Mouse (Mus musculus) urinary bladder, adult 2 months (tissue): ENCODE data around the gene Rilp. TPM values are rescaled to one million over a fixed set of nuclear protein-coding genes. Genes with fewer than 3 reads are reported as not detected.

ENCODE experiments used
- DNase-seq: peaks from one replicate; pipeline ENCODE4 v3.0.0; 2022; ENCODE audit warnings: low spot score
- polyA plus RNA-seq: library from polyadenylated mRNA; depleted of rRNA; stranded (reverse); fragments of >200 nt; gene quantifications from 2 replicates; pipeline ENCODE4 v1.2.3, GENCODE M21; 2012; rRNA removed

The Rilp gene
- polyA plus RNA-seq, result 6.4 and 7.2 TPM in 2 replicates

DNA sequence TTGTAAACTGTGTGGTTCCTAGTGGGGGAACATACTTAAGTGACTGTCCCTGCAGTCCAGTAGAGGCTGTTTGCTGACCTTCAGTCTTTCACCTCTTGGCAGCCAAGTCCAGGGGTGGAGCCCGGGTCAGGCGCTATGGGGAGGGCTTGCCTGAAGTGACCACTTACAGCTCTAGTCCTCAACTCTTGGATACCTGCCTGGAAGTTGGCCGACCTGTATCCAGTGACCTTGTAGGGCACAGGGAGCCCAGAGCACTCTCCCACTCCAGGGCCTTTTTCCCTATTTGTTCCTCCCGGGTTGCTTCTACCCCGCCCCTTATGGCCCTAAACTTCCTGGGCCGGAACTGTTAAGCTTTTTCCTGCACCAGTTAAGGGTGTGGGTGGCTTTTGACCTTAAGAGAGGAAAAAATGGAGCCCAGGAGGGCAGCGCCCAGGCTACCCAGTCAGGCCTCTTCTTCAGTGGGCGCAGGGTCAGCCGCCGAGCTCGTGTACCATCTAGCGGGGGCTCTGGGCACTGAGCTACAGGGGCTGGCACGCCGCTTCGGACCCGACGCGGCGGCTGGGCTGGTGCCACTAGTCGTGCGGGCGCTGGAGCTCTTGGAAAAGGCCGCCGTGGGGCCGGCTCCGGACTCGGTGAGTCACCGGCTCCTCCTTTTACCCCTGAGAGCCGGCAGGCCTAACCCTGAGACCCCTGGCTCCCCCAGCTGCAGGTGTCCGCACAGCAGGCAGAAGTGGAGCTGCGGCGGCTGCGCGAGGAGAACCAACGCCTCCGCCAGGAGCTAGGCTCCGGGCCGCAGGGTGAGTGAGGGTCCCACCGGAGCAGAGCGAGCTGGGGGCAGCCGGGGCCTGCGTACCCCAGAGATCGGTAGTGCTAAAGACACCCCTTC, at the start of gene Rilp:
Gene Rilp, plus strand, starts transcription at position 354 of the 886 bp plus-strand sequence.
- DNase-seq, result peak; percentile 82

DNA sequence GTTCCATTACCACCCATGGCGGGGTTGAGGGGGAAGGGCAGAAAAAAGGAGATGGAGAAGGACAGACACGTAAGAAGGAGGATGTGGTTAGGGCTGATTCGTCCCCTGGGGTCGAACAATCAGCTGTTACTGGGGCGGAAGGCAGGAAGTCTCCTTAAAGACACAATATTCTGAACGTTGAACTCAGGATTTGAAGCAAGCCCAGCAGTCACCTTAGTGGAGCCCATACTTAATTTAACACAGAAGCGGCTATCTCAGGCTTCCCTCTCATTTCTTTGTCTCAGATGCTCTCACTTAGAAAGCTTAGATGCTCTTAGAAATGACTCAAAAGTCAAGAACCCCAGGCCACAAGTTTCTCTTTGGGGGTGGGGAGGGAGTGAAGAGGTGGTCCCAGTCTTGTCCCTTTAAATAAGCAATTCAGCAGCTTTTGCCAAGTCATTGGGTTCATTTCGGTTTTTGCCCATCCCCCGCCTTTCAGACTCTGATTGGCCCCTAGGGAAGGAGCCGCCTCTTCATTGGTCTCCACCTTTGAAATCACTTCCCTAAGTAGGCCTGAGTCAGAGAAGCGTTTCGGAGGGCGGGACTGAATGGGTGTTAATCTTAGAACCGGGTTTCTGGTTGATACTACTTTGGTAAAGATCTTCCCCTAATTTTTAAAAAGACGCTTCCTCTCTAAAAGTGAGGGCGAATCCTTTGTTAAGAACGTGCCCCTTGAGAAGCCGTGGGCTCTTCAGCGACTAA, 49.6 kb upstream of the Rilp start:
- no peak for DNase-seq

DNA sequence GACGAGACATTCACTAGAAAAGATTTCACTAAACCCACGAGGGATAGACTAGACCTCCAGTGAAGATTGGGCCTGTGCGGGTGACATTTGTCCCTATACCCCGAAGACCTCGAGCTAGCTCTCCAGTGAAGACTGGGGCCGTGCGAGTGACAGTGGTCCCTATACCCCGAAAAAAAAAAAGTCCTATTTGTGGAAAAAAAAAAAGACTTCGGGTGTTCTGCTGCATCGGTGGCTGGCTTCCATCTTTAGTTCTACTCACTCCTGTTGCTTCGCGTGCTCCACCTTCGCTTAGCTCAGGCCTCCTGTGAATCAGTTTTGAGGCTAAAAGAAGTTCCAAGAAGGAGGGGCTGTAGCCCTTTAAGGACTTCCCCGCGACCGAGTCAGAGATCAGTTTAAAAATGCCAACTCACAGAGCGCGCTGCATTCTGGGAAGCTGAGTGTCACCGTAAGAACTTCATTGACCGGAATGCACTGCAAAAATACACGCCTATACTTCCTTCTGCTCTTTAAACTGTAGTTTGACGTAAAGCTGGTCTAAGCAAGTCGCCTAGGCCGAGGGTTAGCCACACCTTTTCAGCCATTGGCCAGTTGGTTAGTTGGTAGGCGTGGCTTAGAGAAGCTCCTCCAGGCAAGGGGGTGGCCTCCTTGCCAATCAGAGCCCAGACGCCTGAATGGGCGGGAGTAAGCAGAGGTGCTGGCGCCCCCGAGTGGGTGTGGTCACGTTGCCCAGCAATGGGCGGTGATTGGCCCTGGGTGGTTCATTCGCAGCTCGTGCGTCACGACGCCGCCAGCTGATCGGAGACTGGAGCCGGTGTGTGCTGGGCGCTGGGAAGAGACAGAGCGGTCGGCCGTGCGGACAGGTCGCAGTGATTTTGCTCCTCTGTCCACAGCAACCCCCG, 48.8 kb upstream of the Rilp start, which contains the start of gene Tlcd2:
Gene Tlcd2, plus strand, starts transcription at position 872 of the 899 bp plus-strand sequence.
- DNase-seq, result peak; percentile 95

DNA sequence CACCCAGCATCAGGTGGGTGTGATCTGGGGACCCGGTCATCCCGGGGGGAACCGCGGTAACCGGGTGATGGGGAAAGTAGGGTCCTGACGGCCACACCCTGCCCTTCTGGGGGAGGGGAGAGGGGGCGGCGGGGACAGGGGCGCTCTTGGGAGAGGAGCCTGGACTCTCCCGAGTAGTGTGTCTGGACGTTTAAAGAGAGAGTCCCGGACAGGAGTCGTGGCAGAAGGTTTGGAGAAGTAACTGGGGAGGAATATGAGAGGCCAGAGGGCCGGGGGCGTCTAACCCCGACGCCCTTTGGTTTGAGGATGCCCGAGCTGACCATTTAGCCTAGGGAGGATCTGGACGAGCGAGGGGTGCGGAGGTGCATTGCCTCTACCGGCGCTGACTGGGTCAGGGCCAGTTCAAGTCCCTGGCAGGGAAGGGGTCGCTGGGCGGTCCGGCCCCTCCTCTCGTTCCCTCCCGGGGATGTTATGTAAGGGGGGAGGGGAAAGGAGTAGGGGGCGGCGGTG, 48.1 kb upstream of the Rilp start:
- no peak for DNase-seq

DNA sequence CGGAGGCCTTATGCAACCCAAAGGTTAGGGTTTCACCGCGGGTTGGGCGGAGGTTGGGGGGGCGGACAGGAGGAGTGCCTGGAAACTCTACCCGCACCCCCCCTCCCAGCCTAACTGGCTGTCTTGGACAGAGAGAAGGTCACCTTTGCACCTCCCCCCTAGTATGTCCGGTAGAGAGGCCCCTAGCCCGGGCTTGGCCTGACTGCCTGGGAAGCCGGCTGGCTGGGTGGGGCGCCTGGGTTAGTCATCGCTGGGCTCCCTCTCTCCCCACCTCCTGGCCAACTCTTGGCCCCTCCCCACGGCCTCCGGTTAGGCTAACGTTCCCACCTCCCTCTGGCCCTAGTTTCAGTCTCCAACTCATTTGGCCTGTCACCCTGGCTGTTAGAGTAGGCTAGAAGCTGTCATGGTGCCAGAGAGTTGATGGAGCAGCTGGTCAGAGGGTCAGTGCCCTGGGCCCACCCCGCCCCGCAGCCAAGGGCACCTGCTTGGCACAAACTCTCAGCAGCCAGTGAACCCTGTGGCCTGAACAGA, 47.6 kb upstream of the Rilp start:
- DNase-seq, result peak; percentile 83

DNA sequence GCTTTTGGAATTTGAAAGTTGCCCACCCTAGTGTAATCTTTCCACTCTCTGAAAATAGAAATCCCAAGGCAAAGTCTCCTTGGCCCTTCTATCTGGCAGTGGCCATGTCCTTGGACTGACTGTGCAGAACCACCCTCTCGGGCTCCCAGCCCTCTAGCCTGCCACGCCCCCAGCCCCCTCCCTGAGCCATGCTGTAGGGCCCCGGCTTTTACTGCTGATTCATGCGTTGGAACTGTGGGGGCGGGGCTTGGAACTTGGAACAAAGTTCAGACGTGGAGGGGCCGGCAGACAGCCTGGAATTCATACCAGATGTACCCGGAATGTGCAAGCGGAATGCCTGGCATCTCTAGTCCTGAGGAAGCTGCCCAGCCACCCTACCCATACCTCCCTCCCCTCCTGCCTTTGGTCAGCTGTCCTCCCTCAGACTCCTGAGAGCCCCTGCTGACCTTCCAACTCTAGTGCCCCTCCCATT, 47.0 kb upstream of the Rilp start:
- peak; percentile 80 for DNase-seq

DNA sequence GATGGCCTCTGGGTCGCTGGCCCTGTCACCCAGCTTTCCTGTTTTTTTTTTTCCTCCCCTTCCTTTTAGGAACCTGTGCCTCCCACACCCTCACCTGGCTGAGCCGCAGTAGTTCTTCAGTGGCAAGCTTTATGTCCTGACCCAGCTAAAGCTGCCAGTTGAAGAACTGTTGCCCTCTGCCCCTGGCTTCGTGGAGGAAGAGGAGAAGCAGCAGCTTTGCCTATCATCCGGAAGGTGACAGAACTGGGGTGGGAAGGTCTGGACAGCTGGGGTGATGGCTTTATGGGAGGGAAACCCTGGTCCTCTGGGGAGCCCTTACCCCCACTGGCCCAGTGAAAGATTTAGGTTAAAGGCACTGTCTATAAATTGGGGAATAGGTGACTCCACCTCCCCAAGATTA, 46.3 kb upstream of the Rilp start:
- no peak for DNase-seq

DNA sequence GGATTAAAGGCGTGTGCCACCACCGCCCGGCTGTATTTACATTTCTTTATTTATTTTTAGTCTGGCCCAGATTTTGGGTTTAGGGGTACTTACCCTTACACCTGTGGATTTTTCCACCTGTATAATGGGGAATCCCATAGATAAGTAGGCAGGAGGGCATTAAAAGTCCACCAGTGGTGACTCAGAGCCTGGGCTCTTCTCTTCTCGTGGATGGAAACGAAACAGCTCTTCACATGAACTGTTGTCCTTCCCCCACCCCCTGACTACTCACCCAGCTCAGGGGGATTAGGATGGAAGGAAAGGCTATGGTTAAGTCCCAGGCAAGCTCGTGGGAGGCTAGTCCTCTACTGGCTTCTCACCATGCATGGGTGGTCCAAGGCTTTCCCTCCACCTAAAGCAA, 45.5 kb upstream of the Rilp start:
- DNase-seq, result no peak

DNA sequence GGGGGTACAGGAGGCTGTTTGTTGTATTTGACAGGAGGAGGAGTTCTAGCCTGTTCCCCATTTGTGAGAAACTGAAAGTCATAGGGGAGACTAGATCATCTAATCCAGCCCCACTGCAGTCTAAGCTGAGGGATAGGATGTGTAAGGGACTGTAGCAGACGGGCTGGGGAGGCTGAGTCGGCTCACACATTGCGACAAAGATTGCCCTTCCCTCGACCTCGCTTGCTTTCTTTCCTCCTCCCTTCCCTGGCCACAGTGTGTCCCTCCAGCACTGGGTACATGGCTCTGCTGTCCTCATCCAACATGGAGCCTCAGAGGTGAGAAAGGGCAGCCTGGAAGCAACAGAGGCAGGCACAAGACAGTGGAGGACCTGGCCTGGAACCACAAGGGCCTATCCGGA, 44.8 kb upstream of the Rilp start:
- no peak for DNase-seq

DNA sequence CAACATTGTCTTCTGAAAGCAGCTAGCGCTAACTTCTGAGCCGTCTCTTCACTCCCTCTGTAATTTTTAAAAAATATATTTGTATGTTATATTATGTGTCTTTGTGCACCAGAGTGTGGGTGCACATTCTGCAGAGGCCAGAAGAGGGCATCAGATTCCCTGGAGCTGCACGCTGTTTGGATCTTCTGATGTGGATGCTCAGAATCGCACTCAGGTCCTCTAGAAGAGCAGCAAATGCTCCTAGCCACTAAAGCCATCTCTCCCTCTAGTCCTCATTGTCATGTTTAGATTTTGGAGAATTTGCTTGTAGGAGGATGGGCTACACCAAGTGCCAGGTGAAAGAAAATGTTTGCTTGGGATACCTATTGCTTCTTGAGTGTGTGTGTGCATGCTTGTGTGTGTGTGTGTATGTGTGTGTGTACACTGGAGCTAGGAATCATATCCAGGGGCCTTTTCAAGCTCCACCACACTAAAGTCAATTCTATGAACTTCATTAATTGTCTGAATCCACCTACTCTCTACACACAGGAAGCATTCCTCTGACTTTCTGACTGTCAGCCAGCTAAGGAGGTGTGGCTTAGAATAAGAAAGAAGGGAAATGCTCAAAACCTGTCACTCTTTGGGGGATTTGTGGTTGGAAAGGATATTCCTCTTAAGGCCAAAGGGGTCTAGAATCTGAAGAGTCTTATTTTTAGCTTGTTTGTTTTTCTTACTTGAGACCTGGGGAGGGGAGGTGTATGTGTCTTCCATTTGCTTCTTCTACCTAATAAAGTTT, 43.0 kb upstream of the Rilp start:
- no peak for DNase-seq

DNA sequence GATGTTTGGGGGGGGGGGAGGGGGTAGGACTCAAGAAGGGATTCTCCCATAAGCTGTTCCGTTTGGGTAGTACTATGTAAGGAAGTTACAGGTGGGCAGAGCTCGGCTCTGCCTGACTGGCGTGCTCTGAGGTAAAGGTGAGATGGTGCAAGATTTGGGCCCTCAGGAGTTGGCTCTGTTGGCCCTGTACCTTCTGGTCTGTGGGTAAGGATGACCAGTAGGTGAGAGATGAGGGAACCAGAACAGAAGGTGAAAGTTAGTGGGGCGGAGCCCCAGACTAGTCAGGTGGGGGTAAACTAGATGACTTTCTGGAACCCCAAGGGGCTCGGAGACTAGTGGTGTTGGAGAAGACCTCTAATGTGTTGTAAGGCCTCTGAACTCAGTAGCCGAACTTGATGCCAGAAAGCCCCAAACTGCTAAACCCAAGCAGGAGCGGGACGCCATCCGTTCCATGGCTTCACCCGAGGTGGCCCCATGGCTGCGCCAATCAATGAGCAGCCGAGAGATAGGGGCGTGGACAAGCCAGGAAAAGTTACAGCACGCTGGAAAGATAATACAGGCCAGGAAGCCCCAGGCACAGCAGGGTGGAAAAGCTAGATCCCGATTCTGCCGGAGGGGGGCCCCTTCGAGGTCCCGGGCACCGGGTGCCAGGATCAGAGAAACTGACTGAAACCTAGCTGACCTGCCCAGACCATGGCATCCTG, 42.2 kb upstream of the Rilp start:
- no peak for DNase-seq

DNA sequence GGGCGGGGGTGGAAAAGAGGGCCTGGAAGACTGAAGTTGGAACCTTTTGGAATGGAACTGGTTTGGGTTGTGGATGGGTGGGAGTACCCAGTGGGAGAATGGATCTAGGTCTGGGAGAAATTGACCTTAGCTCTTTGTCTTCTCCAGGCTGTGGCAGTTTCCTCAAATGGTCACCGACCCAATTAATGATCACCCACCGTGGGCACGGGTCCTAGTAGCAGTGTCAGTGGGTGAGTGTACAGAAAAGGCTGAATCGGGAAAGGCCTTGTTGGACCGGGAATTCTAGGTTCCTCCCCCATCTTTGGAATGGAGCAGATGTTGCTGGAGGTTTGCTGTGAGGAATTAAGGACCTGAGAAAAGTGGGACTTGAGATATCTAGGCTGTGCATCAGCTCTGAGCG, 41.5 kb upstream of the Rilp start:
- no peak for DNase-seq

DNA sequence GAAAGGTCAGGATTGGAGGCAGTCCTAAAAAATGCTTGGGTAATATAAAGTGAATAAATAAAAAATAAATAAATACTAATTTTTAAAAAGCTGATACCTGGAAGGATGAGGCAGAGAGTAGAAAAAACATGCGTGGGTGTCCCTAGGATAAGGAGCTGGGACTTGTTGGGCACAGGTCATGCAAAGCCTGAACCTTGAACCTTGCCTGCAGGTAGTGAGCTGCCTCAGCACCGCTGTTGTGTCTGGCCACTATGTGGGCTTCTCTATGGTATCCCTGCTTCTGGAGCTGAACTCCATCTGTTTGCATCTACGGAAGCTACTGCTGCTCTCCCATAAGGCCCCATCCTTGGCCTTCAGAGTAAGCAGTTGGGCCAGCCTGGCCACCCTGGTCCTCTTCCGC, 40.6 kb upstream of the Rilp start:
- no peak for DNase-seq

DNA sequence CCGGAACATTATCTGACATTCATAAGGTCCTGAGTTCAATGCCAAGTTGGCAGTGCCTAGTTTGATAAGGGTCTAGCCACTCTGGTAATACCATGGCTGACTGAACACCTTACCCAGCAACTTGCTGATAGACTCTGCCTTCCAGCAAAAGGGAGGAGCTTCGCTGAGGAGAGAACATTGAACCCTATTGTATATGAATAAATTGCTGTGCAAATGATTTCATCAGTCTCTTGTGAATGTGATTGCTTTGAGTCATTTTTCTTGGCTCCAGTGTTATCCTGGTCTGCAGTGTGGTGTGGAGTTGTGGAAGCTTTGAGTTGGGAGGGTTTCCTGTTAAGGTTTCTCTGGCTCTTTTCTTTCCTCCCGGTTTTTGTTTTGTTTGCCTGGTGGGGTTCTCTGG, 39.2 kb upstream of the Rilp start:
- no peak for DNase-seq

DNA sequence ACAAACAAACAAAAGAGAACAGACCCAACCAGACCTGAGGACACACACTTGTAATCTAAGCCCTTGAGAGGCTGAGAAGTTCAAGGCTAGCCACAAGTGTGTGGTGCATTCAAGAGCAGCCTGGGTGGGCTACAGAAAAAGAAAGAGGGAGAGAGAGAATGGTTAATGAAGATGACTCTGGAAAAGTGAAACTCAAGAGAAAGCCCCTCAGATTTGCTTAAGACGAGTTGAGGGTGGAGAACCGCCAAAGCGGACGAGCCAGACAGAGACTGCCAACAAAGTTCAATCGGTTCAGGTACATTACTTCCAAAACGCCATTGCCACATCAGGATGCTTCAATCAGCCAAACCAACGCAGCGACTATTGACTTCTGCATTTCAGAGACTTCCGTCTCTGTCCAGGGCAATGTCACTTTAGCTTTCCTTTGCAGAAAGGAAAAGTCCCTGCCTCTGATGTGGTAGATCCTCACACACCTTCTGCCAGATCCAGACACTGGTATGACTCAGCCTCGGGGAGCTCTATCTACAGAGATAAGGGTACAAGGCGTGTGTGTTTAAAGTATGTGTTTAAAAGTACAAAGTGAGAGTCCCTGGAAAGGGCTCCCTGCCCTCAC, 37.3 kb upstream of the Rilp start:
- no peak for DNase-seq

DNA sequence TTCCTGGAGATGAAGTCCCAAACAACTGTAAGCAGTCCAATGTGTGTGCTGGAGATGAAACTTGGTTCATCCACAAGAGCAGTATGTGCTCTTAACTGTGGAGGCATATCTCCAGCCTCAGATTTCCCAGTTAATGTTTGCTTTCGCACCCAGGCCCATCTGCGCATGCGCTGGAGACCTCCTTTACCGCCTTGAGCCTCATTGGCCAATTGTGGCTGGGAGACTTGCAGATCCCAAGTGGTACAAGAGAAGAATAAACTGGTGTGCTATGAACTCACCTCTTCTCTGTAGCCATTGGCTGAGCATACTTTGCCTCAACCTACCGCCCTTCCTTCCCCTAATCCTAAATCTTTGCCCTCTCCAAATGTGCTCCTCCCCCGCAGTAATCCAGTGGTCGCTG, 36.5 kb upstream of the Rilp start:
- DNase-seq, result no peak

DNA sequence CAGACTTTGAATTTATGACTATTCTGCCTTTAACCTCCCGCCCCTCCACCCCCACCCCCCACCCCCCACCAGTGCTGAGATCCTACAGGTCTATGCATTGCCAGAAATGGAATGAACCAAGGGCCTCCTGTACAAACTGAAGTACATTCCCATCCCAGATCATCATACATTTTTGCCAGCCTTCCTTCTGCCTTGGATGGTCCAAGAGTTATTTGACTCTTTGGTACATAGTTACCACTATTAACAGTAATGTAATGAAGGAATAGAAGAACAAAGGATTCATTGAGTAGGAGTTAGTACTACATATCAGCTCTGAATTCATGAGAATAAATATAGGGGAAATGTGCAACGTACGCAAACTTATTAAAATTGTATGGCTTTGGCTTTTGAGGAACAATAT, 23.7 kb upstream of the Rilp start:
- no peak for DNase-seq

DNA sequence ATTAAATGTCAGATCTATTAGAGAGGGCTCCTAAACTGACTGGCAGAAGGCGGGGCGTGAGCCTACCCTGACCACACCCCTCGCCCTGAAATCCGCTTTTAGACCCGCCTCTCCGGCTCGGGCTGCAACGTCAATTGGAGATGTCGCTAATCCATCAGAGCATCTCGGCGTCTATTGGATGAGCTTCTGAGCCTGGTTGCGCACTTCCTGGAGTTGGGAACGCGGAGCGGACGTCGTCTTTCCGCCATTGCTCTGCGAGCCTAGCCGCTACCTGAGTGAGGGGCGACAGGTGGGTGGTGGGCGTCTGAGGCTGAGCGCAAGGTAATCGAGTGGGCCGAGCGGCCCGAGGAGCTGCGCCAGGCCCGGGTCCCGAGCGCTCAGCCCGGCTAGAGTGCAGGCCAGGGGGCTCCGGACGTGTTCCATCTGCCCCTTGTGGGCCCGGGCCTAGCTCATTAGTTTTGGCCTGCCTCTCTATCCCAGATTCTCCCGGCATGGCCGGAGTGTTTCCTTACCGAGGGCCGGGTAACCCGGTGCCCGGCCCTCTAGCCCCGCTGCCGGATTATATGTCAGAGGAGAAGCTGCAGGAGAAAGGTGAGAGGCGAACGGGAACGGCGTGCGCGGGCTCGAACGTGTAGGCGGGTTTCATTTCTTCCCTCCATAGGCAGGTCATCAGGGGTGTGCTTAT, 23.2 kb upstream of the Rilp start, which contains the start of gene Prpf8:
Gene Prpf8, plus strand, starts transcription at position 216 of the 685 bp plus-strand sequence.
- DNase-seq, result peak; percentile 90

DNA sequence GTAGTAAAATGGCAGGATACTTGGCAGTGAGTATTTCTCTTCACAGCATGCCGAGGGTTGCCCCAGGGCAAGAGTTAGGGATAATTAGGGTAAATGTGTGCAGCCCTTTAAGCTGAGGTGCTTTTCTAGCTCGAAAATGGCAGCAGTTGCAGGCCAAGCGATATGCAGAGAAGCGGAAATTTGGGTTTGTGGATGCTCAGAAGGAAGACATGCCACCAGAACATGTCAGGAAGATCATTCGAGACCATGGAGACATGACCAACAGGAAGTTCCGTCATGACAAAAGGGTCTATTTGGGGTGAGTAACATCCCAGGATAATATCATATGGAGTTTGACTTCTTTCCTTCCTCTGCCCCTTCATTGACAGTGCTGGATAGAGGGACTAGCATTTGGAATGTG, 22.4 kb upstream of the Rilp start:
- DNase-seq, result no peak
